Mouse (Mus musculus) neutrophil, adult 5-6 weeks (primary cell): Measurements from ENCODE around the gene Net1. TPM values are rescaled to one million over a fixed set of nuclear protein-coding genes. Genes with fewer than 3 reads are reported as not detected.
A peak's percentile ranks its signal among the peaks of the same experiment; 100 is the strongest.

Experiments used
- ATAC-seq: fragments of 151-379, 151-347 bp; 2 replicates; pipeline ENCODE4 v1.8.0; 2017; ENCODE audit warnings: mild to moderate bottlenecking, moderate TSS enrichment; ENCODE audit not compliant: insufficient number of reproducible peaks, poor library complexity, low FRiP score, severe bottlenecking; ENCODE audit errors: extremely low read depth
- total RNA-seq: library from RNA; stranded (forward); fragments of 200-1000 nt; gene quantifications from 2 replicates; pipeline ENCODE4 v1.2.3, GENCODE M21; 2017

Gene Net1
- total RNA-seq, 1 experiment from 2014 or later, result 32.8 TPM

- ATAC-seq, result peak; percentile 89
Measured at GRCm38 (mm10) chr13:3893126-3893734, 24.8 kb downstream of the Net1 start.

DNA sequence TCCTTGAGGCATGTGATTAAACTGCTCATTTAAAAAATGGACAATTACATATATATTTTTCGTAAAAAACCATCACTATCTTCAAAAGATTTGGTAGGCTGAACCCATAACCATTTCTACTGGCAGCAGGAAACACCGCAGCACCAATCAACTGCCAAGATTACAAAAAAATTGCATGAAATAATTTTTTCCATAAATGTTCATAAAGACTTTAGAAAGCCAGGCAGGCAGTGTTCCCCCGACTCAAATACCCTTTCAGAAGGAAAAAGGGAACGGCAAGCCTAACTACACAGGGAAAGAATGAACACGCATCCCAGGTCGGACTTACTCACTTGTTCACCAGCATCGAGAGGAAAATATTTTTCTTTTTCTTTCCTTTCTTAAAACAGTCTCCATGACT lies 25.4 kb downstream of the Net1 start:
- no peak for ATAC-seq

DNA sequence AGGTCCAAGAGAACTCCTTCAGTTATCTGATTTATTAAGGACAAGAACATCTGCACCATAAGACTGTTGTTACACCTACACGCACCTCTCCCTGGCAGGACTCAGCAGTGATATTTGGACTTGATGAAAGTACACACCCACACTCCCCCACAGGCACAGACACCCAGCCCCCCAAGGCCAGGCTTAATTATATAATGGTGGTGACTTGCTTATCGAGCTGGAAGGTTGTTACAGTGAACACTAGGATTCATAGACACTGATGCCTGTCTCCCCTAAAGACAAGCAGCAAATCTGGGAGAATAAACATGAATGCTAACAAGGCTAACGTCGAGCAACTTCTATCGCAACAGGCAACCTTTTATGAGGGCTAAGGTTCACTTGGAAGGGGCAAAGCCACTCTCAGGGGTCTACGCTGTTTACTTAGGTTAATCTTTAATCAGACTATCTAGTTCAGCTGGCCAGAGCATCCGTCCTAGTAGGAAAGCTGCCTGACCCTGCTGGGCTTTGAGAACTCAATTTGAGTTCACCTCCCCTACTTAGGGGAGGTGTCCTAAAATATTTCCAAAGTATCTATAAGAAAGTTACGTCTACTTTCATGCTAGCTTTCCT lies 26.4 kb downstream of the Net1 start:
- ATAC-seq, result no peak

DNA sequence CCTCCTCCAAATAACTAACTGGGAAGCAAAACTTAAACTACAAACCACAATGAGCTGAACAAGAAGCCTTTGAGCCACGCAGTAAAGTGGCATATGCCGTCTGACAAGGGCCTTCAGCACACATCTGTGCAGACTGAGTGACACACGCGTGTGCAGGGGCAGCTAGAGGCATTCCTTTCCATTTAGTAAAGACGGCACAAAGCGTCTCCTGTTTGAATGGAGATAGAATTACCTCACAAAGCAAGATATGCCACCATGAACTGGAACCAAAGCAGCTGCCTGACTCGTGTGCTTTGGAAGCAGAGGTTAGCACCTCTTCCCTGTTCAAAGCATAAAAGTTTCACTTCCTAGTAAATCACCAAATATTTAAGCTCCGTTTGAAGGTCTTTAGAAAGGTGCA lies 28.0 kb downstream of the Net1 start:
- no peak for ATAC-seq

DNA sequence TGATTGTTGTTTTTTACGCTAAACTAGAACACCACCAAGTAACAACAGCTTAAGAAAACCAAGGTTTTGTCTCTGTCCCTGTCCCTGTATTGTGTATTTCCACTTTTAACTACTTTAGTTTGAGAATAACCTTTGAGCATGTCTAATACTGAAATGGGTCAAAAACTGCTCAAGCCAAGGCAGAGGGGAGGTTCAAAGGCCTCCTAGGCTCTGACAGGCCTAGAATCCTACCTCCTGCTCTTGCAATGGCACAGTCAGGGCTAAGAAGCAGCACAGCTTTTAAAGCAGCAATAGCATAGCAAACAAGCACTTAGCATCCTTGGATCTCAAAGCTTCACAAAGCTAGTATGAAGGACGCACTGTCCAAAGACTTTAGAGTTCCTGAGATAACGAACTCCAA lies 28.9 kb downstream of the Net1 start:
- no peak for ATAC-seq

GRCm38 (mm10) chr13:3886663-3887062 lies 31.4 kb downstream of the Net1 start:
- no peak for ATAC-seq

- no peak for ATAC-seq
Measured at GRCm38 (mm10) chr13:3877679-3878220, 40.3 kb downstream of the Net1 start.

- ATAC-seq, result no peak
Measured at GRCm38 (mm10) chr13:3877185-3877584, 40.8 kb downstream of the Net1 start.

DNA sequence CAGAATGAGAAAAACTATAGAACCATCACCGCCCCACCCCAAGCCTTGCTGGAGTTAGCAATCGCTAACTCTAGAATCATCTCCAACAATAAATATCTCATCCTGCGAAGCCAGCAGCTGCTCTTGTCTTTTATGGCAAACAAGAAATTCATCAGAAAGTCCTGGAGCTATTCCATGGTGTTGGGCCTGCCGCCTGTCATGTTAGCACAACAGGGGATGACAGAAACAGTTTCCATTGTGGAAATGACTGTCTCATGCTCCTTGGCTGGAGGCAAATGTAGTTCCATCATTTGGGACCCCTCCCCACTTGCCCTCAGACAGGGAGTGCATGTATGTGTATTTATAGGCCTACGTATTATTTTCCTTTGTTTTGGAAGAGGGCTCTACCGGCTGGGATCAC lies 41.6 kb downstream of the Net1 start:
- no peak for ATAC-seq

DNA sequence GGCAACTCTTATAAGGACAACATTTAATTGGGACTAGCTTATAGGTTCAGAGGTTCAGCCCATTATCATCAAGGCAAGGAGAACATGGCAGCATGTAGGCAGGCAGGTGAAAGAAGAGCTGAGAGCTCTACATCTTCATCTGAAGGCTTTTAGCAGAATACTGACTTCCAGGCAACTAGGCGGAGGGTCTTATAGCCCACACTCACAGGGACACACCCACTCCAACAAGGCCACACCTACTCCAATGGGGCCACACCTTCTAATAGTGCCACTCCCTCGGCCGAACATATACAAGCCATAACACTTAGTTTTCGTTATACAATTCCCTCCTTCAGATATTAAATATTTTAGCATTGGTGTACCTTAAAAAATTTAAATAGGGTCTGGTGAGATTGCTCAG lies 45.2 kb downstream of the Net1 start:
- ATAC-seq, result no peak

- ATAC-seq, result no peak
Measured at GRCm38 (mm10) chr13:3869901-3870300, 48.1 kb downstream of the Net1 start.

DNA sequence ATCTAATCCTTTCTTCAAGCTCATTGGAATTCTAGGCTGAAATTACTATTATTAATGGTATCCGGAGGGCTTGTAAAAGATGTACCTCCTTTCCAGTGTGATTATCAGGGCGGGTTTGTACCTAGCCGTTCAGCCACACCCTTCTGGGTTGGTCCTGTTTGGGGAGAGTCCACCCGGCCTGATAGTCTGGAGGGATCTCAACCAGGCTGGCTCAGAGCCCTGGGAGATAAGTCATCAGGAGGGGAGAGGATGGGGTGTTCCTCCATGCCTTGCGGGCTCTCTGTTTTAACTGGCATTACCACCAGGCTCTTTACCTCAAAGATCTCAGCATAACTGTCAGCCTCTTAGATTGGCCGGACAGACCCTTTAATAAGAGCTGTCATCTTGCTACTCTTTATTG lies 50.9 kb downstream of the Net1 start:
- no peak for ATAC-seq

- no peak for ATAC-seq
Measured at GRCm38 (mm10) chr13:3866355-3867052, 51.5 kb downstream of the Net1 start.

DNA sequence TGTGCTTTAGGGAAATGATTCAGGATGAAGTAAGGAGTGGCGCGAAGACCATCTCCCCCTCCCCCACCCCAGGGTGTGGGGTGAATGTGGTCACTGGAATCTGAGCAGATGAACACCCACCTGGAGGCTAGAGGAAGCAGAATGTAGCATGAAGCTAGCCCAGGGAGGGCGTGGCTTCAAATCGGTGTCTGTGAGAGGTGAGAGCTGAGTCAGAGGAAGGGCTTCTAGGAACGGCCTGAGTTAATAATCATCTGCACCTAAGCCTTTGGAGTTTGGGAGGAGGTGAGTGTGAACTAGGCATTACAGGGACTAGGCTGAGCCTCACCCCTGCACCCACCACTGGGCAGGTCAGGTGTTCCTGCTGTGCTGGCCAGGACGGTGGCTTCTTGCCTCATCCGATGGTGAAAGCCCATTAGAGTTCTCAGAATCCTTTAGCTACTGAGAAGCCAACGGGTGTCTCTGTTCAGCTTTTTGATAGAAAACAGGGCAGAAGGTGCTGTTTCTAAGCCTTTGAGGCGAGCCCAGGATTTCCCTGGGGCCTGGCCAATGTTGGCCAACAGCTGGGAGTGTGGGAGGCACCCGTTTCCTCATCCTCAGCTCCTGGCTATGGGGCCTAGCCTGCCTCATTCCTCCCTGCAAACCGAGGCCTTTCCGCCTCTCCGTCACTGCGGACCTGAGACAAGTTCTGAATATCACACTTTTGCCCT lies 52.2 kb downstream of the Net1 start:
- ATAC-seq, result no peak

DNA sequence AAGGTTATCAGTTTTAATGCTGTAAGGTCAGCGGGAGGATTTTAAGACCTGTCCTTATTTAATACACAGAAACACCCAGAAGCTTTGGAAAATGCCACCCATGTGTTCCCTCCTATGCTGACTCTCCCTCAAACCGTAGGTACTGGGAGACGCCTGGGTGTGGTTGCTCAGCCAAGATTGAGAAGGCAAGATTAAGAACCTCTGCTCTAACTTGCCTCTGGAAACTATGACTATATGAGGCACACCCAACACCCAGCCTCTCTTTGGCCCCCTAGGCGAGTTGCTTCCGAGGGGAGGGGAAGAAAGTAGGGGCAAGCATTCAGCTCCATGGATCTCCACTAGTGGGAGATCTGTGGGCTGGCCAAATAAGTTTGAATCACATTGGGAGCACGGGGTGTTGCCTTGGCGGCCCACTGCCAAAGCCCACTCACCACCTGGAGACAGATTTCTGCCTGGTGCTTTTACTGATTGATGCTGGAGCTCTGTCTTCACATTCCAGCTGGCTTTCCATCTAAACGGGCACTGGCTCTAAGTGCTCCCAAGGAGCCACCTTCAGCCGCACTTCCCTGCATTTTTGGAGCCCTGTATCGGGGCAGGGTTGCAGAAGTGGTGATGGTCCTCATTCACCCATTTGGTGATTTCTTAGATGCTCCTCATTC lies 55.0 kb downstream of the Net1 start:
- ATAC-seq, result no peak

GRCm38 (mm10) chr13:3862325-3862724 lies 55.7 kb downstream of the Net1 start:
- no peak for ATAC-seq

GRCm38 (mm10) chr13:3861251-3861650 lies 56.8 kb downstream of the Net1 start:
- no peak for ATAC-seq

DNA sequence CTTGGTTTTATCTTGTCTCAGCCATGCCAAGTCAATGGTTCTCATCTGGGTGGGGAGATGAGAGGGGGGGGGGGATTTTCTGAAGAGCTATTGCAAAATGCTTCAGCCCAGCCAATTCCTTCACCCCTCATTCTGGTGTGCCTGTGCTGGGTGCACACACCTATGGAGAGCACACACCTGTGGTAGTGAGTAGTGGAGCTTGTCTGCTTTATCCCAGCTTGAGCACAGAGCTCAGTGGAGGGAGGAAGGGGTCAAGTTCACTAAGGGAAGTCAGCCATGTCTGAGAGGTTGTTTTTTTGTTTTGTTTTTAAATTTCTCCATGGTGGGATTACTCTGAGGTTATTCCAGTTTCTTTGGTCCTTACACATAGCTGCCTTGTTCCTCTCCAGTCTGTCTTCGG lies 61.8 kb downstream of the Net1 start:
- ATAC-seq, result no peak

GRCm38 (mm10) chr13:3854856-3855255 lies 63.2 kb downstream of the Net1 start:
- ATAC-seq, result no peak
